Mouse (Mus musculus): ENCODE results near the gene Abhd12. TPM values are rescaled to one million over a fixed set of nuclear protein-coding genes. Genes with fewer than 3 reads are reported as not detected.
A peak's percentile ranks its signal among the peaks of the same experiment; 100 is the strongest.
"Not testable (repeated sequence)": the region's sequence is repeated elsewhere in the genome, so short reads cannot be mapped to it uniquely, and the experiment has no call there.

Gene Abhd12
- total RNA-seq, 2 experiments from 2014 or later: 67.0 to 72.7 TPM

GRCm38 (mm10) chr2:150909429-150910039 lies 5.0 kb upstream of the Abhd12 start:
- peak; percentile 95 to 98 for DNase-seq

- not testable (repeated sequence) for DNase-seq
These were observed 4.3 kb upstream of the Abhd12 start for GRCm38 (mm10) chr2:150908881-150909280.

- no peak for DNase-seq
These were observed 452 bp upstream of the Abhd12 start, which contains the start of gene Gins1 for GRCm38 (mm10) chr2:150904936-150905450. Gene Gins1, plus strand, starts transcription at chr2:150905400.

GRCm38 (mm10) chr2:150902347-150902746 lies 2.2 kb downstream of the Abhd12 start:
- no peak for DNase-seq

GRCm38 (mm10) chr2:150900341-150900740 lies 4.2 kb downstream of the Abhd12 start:
- DNase-seq: no peak

GRCm38 (mm10) chr2:150895691-150896252 lies 8.8 kb downstream of the Abhd12 start:
- no peak for DNase-seq

GRCm38 (mm10) chr2:150894617-150895267 lies 9.8 kb downstream of the Abhd12 start:
- DNase-seq: no peak

GRCm38 (mm10) chr2:150887370-150887769 lies 17.2 kb downstream of the Abhd12 start:
- DNase-seq: no peak

- no peak for DNase-seq
These were observed 18.2 kb downstream of the Abhd12 start for GRCm38 (mm10) chr2:150886315-150886714.

- DNase-seq: no peak
These were observed 18.7 kb downstream of the Abhd12 start for GRCm38 (mm10) chr2:150885814-150886213.

GRCm38 (mm10) chr2:150884779-150885110 lies 19.8 kb downstream of the Abhd12 start:
- DNase-seq: no peak

- DNase-seq: no peak
These were observed 20.3 kb downstream of the Abhd12 start for GRCm38 (mm10) chr2:150884075-150884778.

- no peak for DNase-seq
These were observed 27.0 kb downstream of the Abhd12 start for GRCm38 (mm10) chr2:150877561-150877960.

GRCm38 (mm10) chr2:150875226-150875625 lies 29.3 kb downstream of the Abhd12 start:
- DNase-seq: no peak

GRCm38 (mm10) chr2:150874508-150874907 lies 30.0 kb downstream of the Abhd12 start:
- no peak for DNase-seq

- DNase-seq: no peak
These were observed 35.1 kb downstream of the Abhd12 start for GRCm38 (mm10) chr2:150869446-150869845.

GRCm38 (mm10) chr2:150867021-150867420 lies 37.5 kb downstream of the Abhd12 start:
- DNase-seq: no peak

GRCm38 (mm10) chr2:150861128-150861527 lies 43.4 kb downstream of the Abhd12 start:
- no peak for DNase-seq

- no peak for DNase-seq
These were observed 44.7 kb downstream of the Abhd12 start for GRCm38 (mm10) chr2:150859709-150860470.

GRCm38 (mm10) chr2:150858724-150859487 lies 45.6 kb downstream of the Abhd12 start:
- no peak for DNase-seq

- DNase-seq: no peak
These were observed 49.4 kb downstream of the Abhd12 start for GRCm38 (mm10) chr2:150855186-150855585.
